Mouse (Mus musculus) MN1 (cell line): ENCODE results near the gene Lhfpl5.
A peak's percentile ranks its signal among the peaks of the same experiment; 100 is the strongest.

Experiments used
- DNase-seq: peaks from one replicate; pipeline ENCODE4 v3.0.0-alpha.2; 2016; ENCODE audit warnings: low spot score

The Lhfpl5 gene

DNA sequence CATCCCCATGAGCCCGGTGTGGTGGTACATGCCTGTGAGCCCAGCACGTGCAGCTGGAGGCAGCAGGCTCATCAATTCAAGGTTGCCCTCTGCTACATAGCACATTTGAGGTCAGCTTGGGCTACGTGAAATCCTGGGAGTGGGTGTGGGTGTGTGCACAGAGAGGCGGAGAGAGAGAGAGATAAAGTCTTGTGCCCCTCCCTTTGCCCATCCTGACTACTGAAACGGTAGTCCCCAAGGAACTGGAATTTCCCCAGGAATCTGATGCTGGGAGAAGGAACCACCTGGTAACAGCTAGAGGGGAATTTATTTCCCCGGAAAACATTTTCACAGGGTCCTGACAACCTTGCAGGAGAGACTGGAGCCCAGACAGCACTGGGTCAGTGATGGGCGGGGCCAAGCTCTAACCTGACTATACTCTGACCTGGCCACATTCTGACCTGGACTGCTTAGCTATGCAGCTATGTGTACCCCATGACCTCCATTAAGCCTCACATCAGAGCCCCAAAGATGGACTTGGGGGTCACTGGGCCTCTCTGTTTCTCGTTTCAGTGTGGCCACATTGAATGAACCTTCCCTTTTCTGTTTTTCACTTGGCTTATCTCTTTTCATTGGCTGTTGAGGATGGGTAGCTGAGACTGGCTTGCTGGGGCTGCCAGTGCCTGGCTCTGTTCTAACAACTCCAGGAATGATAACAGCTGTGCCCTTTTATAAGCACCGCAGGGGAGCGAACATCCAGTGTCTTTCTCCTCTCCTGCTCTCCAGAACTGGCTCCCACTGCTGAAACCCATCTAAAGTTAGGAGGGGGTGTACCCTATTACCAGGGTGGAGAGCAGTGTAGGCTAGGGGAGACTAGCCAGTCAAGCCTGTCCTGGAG, 53.0 kb downstream of the Lhfpl5 start:
- DNase-seq, result peak; percentile 55

DNA sequence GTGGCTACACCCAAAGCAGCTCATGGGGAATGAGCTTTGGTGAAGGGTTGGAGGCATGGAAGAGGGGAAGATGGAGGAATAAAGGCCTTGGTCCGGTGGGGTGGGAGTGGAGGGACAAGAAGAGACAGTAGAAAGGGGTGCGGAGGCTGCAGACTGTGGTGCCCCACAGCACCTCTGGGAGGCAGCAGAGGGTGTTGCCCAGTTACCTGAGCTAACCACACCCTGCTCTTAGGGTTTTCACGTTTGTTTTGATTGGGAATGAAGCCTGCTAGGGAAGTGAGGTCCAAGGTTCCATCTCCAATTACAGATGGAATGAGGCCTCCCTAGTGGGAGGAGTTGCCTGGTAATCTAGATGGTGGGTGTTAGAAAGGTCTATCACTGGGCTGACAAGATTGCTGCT, 53.7 kb downstream of the Lhfpl5 start:
- DNase-seq, result no peak
